Comparison of ENCODE assay signal across 8 mouse cellular contexts in genomic region chr7:66688721-66689120, GRCm38 (mm10). TPM values are rescaled to one million over a fixed set of nuclear protein-coding genes. Genes with fewer than 3 reads are reported as not detected.
DNase-seq lines count a peak whose midpoint lies in the region; ATAC-seq lines count a peak whose summit lies in the region.

No protein-coding gene starts in this region.

- H3K4me1 ChIP-seq in erythroblast, embryonic 14.5 days (ENCODE audit: control insufficient read depth): peaks cover 17% of the 10 kb centered on the region
- peaks cover 10% of the 10 kb centered on the region for H3K4me1 ChIP-seq in embryonic facial prominence, embryonic 12.5 days
- H3K4me1 ChIP-seq in intestine, embryonic 16.5 days (ENCODE audit: control insufficient read depth, insufficient read depth, low read length): peaks cover 11% of the 10 kb centered on the region
- H3K4me1 ChIP-seq in neural tube, embryonic 12.5 days: peaks cover 11% of the 10 kb centered on the region

- WGBS in embryonic facial prominence, embryonic 12.5 days: under 1% methylated on average over 5 of the region's 5 CpGs
- WGBS in intestine, embryonic 16.5 days: 3% methylated on average over 5 of the region's 5 CpGs
- 2% methylated on average over 5 of the region's 5 CpGs for WGBS in neural tube, embryonic 12.5 days

- H3K27ac ChIP-seq in embryonic facial prominence, embryonic 12.5 days: peak overlapping the region; percentile 46; the same call in 1 of the 2 replicates
- H3K27ac ChIP-seq in intestine, embryonic 16.5 days (ENCODE audit: low read length): peak overlapping the region; percentile 51; the same call in 1 of the 2 replicates
- H3K27ac ChIP-seq in neural tube, embryonic 12.5 days: no peak overlapping the region

- peak overlapping the region; percentile 66 for H3K4me3 ChIP-seq in erythroblast, embryonic 14.5 days (replicated peaks)
- H3K4me3 ChIP-seq in embryonic facial prominence, embryonic 12.5 days: peak overlapping the region; percentile 82
- peak overlapping the region; percentile 79 for H3K4me3 ChIP-seq in intestine, embryonic 16.5 days (ENCODE audit: low read length)
- peak overlapping the region; percentile 73 for H3K4me3 ChIP-seq in neural tube, embryonic 12.5 days

- H3K27me3 ChIP-seq in erythroblast, embryonic 14.5 days (ENCODE audit: control insufficient read depth): no peaks in the 10 kb centered on the region
- no peaks in the 10 kb centered on the region for H3K27me3 ChIP-seq in embryonic facial prominence, embryonic 12.5 days
- no peaks in the 10 kb centered on the region for H3K27me3 ChIP-seq in intestine, embryonic 16.5 days (replicated peaks; ENCODE audit: control insufficient read depth, insufficient read depth, low read length)
- H3K27me3 ChIP-seq in neural tube, embryonic 12.5 days (replicated peaks): no peaks in the 10 kb centered on the region

- no peaks in the 10 kb centered on the region for H3K9me3 ChIP-seq in erythroblast, embryonic 14.5 days (ENCODE audit: control insufficient read depth, low read length)
- H3K9me3 ChIP-seq in embryonic facial prominence, embryonic 12.5 days: no peaks in the 10 kb centered on the region
- no peaks in the 10 kb centered on the region for H3K9me3 ChIP-seq in intestine, embryonic 16.5 days (ENCODE audit: control insufficient read depth, low read length)
- H3K9me3 ChIP-seq in neural tube, embryonic 12.5 days: no peaks in the 10 kb centered on the region

- peak; percentile 3 for DNase-seq in 3T3-L1 (ENCODE audit: low read depth, low spot score)
- DNase-seq in c-Kit-positive CD71-positive TER-119-positive erythroid progenitor cells, embryonic 14.5 days (ENCODE audit: low spot score): no peak
- no peak for DNase-seq in left cerebral cortex, adult 11 months (ENCODE audit: low spot score)

- peak overlapping the region; percentile 88 for H3K9ac ChIP-seq in embryonic facial prominence, embryonic 12.5 days
- H3K9ac ChIP-seq in intestine, embryonic 16.5 days (ENCODE audit: low read depth, low read length): peak overlapping the region; percentile 88
- peak overlapping the region; percentile 87 for H3K9ac ChIP-seq in neural tube, embryonic 12.5 days

- H3K36me3 ChIP-seq in erythroblast, embryonic 14.5 days (ENCODE audit: control insufficient read depth): no peaks in the 10 kb centered on the region; the same call in 1 of the 2 replicates
- 0 out of 2 replicates have a peak, but pooled peaks cover 3% of the 10 kb centered on the region for H3K36me3 ChIP-seq in embryonic facial prominence, embryonic 12.5 days
- H3K36me3 ChIP-seq in intestine, embryonic 16.5 days (ENCODE audit: control insufficient read depth, insufficient read depth, low read length): 0 out of 2 replicates have a peak, but pooled peaks cover 2% of the 10 kb centered on the region
- no peaks in the 10 kb centered on the region for H3K36me3 ChIP-seq in neural tube, embryonic 12.5 days

- H3K4me2 ChIP-seq in embryonic facial prominence, embryonic 12.5 days (replicated peaks): peak overlapping the region; percentile 91
- H3K4me2 ChIP-seq in intestine, embryonic 16.5 days (ENCODE audit: low read depth, low read length): peak overlapping the region; percentile 95
- H3K4me2 ChIP-seq in neural tube, embryonic 12.5 days (replicated peaks): peak overlapping the region; percentile 97

- ATAC-seq in erythroblast, adult 5-6 weeks (replicated peaks; ENCODE audit: low FRiP score, poor library complexity, severe bottlenecking): no peak
- no peak for ATAC-seq in embryonic facial prominence, embryonic 12.5 days (ENCODE audit: insufficient number of reproducible peaks, insufficient read depth, low FRiP score, low TSS enrichment)
- no peak for ATAC-seq in intestine, embryonic 16.5 days
- ATAC-seq in neural tube, embryonic 12.5 days (ENCODE audit: low FRiP score, low read depth): no peak; the same call in 1 of the 2 replicates

RNA-seq across cellular contexts. Expression of gene Asb7, which starts 0.7 kb away (rescaled TPM):
- 0.30 and 1.0 TPM in 2 replicates for polyA plus RNA-seq in erythroblast, embryonic 14.5 days (2012)
- 3.1 and 7.7 TPM in 2 replicates for total RNA-seq in erythroblast, adult 5-6 weeks (2015; ENCODE audit: low replicate concordance)
- 3.6 and 4.5 TPM in 2 replicates for total RNA-seq in erythroblast, adult 5-6 weeks (2017; ENCODE audit: low replicate concordance)
- polyA plus RNA-seq in embryonic facial prominence, embryonic 12.5 days (2016; fragmentation: Nextera tagmentation; extraction: Ambion mirVana): 18.7 and 18.8 TPM in 2 replicates
- 10.2 and 10.3 TPM in 2 replicates for polyA plus RNA-seq in intestine, embryonic 16.5 days (2015; fragmentation: Nextera tagmentation; extraction: Ambion mirVana)
- 19.0 and 22.5 TPM in 2 replicates for polyA plus RNA-seq in neural tube, embryonic 12.5 days (2016; fragmentation: Nextera tagmentation; extraction: Ambion mirVana)

RNA-seq across cellular contexts. Expression of gene Lins1, which starts 1.0 kb away (rescaled TPM):
- 0.05 TPM in 1 of 2 replicates, not detected in the other for polyA plus RNA-seq in erythroblast, embryonic 14.5 days (2012)
- total RNA-seq in erythroblast, adult 5-6 weeks (2015; ENCODE audit: low replicate concordance): 4.8 and 21.5 TPM in 2 replicates
- 3.1 and 6.3 TPM in 2 replicates for total RNA-seq in erythroblast, adult 5-6 weeks (2017; ENCODE audit: low replicate concordance)
- polyA plus RNA-seq in embryonic facial prominence, embryonic 12.5 days (2016; fragmentation: Nextera tagmentation; extraction: Ambion mirVana): 26.9 and 27.8 TPM in 2 replicates
- 10.7 and 11.1 TPM in 2 replicates for polyA plus RNA-seq in intestine, embryonic 16.5 days (2015; fragmentation: Nextera tagmentation; extraction: Ambion mirVana)
- 21.9 and 22.7 TPM in 2 replicates for polyA plus RNA-seq in neural tube, embryonic 12.5 days (2016; fragmentation: Nextera tagmentation; extraction: Ambion mirVana)

RNA-seq across cellular contexts. Expression of gene Cers3, which starts 54.6 kb away (rescaled TPM):
- not detected in 2 replicates for polyA plus RNA-seq in erythroblast, embryonic 14.5 days (2012)
- total RNA-seq in erythroblast, adult 5-6 weeks (2015; ENCODE audit: low replicate concordance): not detected in 2 replicates
- total RNA-seq in erythroblast, adult 5-6 weeks (2017; ENCODE audit: low replicate concordance): not detected in 2 replicates
- 3.2 and 4.0 TPM in 2 replicates for polyA plus RNA-seq in embryonic facial prominence, embryonic 12.5 days (2016; fragmentation: Nextera tagmentation; extraction: Ambion mirVana)
- polyA plus RNA-seq in intestine, embryonic 16.5 days (2015; fragmentation: Nextera tagmentation; extraction: Ambion mirVana): 0.84 and 1.4 TPM in 2 replicates
- polyA plus RNA-seq in neural tube, embryonic 12.5 days (2016; fragmentation: Nextera tagmentation; extraction: Ambion mirVana): 0.57 and 0.75 TPM in 2 replicates

Comparison
In these comparisons a context has a peak if more than half of its experiments do, and no peak if none do; other contexts are left out.
1. RNA of gene Lins1, which starts 1.0 kb away (polyA plus RNA-seq): 26.9 to 27.8 TPM in embryonic facial prominence, embryonic 12.5 days, 21.9 to 22.7 TPM in neural tube, embryonic 12.5 days and 10.7 to 11.1 TPM in intestine, embryonic 16.5 days; 0.05 TPM in erythroblast, embryonic 14.5 days; every median in the first group is over 10 times any median in the second.
2. Peak in every context shown above with its lines, with median percentiles within 50 percentile points of each other: H3K4me3 ChIP-seq, H3K4me2 ChIP-seq and H3K9ac ChIP-seq.